Mouse (Mus musculus) gastrocnemius, postnatal 25 days (tissue): Measurements from ENCODE around the gene Gamt. TPM values are rescaled to one million over a fixed set of nuclear protein-coding genes. Genes with fewer than 3 reads are reported as not detected.

Experiments
- DNase-seq: peaks from one replicate; pipeline ENCODE4 v3.0.0; 2022
- total RNA-seq, 2 experiments: library from RNA; stranded (reverse); gene quantifications; 1 replicate in 1 of 2; 2 replicates in 1 of 2; pipeline ENCODE4 v1.2.3; 2021

Gamt gene
- total RNA-seq, 2 experiments from 2014 or later, result 50.9 to 53.1 TPM

- no peak for DNase-seq
These were observed 24.6 kb upstream of the Gamt start for GRCm38 (mm10) chr10:80285222-80286070.

GRCm38 (mm10) chr10:80282481-80283441, 21.9 kb upstream of the Gamt start:
- no peak for DNase-seq

GRCm38 (mm10) chr10:80281921-80282371, 21.1 kb upstream of the Gamt start:
- peak; percentile 48 for DNase-seq

GRCm38 (mm10) chr10:80281304-80281703, 20.5 kb upstream of the Gamt start:
- DNase-seq, result no peak

GRCm38 (mm10) chr10:80279273-80279672, 18.5 kb upstream of the Gamt start:
- DNase-seq, result no peak

- DNase-seq, result no peak
These were observed 17.6 kb upstream of the Gamt start for GRCm38 (mm10) chr10:80278390-80278789.

- no peak for DNase-seq
These were observed 15.4 kb upstream of the Gamt start for GRCm38 (mm10) chr10:80276238-80276637.

- no peak for DNase-seq
These were observed 13.0 kb upstream of the Gamt start for GRCm38 (mm10) chr10:80273847-80274246.

- no peak for DNase-seq
These were observed 11.2 kb upstream of the Gamt start for GRCm38 (mm10) chr10:80271870-80272585.

- no peak for DNase-seq
These were observed 10.5 kb upstream of the Gamt start for GRCm38 (mm10) chr10:80271186-80271843.

GRCm38 (mm10) chr10:80270734-80271181, 9.9 kb upstream of the Gamt start:
- no peak for DNase-seq

- DNase-seq, result no peak
These were observed 9.3 kb upstream of the Gamt start for GRCm38 (mm10) chr10:80270099-80270498.

GRCm38 (mm10) chr10:80265149-80265486, 4.3 kb upstream of the Gamt start:
- no peak for DNase-seq

- peak; percentile 99 for DNase-seq
These were observed 3.7 kb upstream of the Gamt start for GRCm38 (mm10) chr10:80264341-80265148.

GRCm38 (mm10) chr10:80262776-80263365, 2.1 kb upstream of the Gamt start:
- DNase-seq, result no peak

GRCm38 (mm10) chr10:80262169-80262568, 1.4 kb upstream of the Gamt start:
- no peak for DNase-seq

GRCm38 (mm10) chr10:80261585-80261968, 765 bp upstream of the Gamt start:
- peak; percentile 96 for DNase-seq

- DNase-seq, result peak; percentile 72
These were observed 761 bp downstream of the Gamt start for GRCm38 (mm10) chr10:80259861-80260641.

GRCm38 (mm10) chr10:80259463-80259805, 1.4 kb downstream of the Gamt start:
- no peak for DNase-seq
